Mouse (Mus musculus): ENCODE measurements around the gene A930018P22Rik.
"Not testable (repeated sequence)": the region's sequence is repeated elsewhere in the genome, so short reads cannot be mapped to it uniquely, and the experiment has no call there.

Gene A930018P22Rik

GRCm38 (mm10) chr2:104122505-104123378 is at the start of gene A930018P22Rik:
Gene A930018P22Rik (plus strand): TSS chr2:104122769.
- DNase-seq = peak; percentile 85 to 87

GRCm38 (mm10) chr2:104078285-104078684 is 44.3 kb upstream of the A930018P22Rik start:
- DNase-seq = not testable (repeated sequence)

DNA sequence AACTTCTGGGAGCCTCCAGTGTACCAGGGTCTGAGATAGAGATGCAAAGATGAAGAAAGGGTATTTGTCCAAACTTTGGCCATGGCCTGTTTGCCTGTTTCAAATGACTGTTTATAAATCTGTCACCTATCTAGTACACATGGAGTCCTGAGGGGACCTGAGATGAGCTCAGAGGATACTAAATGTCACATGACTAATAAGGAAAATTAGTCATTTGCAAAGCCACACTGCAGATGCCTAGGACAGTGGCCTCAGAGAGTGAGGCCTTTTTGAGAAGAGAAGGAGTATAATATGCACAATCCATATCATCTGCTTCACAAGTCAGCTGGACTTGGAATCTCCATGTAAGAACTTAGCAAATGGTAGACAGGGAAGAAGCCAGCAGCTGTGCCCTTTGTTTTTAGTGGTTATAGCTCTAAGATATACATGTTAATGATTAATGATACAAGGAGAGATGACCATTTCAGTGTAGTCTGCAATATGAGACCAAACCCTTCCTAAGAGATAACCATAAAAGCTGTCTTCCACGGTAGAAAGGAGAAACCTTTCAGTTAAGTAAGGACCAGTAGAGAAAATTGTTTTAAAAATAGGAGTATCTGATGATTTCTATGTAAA is 41.0 kb upstream of the A930018P22Rik start:
- DNase-seq = not testable (repeated sequence)

DNA sequence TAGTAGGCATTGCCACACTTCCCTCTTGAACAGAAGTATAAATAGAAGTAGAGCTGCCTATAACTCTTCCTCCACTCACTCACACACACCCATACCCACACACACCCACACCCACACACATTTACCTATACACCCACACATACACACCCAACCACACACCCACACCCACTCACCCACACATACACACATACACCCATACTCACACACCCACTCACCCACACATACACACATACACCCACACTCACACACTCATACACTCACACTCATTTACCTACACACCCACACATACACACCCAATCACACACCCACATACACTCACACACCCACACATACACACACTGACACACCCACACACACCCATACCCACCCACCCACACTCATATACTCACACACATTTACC is 40.1 kb upstream of the A930018P22Rik start:
- DNase-seq = no peak

DNA sequence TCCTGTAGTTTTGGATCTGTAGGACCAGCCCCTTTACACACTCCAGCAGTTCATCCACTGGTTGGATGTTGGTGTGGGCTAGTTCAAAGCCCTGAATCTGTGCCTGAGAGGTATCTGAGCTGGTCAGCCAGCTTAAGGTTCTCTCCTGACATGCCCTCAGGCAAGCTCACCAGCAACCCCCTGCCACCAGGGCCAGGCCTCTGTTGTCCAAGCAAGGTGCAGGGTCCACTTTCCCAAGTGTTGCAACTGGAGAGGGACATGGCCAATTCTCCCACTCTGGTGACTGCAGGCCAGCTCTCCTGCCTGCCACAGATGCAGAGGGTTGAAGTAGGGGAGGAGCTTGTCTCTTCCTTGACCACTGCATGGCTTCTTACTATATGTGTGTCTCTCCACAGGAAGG is 38.5 kb upstream of the A930018P22Rik start:
- DNase-seq = not testable (repeated sequence)

DNA sequence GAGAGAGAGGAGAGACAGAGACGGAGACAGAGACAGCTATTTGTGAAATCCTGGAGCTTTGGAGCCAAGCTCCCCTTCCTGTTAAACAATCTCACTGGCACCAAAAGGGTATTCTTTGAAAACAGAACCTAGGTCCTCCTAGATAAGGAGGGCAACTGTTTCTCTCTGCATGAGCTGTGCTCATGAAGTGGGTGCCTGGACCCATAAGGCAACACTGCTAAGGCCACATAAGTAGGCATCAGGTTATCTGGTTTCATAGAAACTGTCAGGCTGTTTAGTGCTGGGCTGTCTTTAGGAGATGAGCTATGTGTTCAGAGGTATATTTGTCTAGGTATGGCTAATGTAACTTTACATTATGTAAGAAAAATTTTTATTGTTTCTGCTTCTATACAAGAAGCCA is 35.0 kb upstream of the A930018P22Rik start:
- not testable (repeated sequence) for DNase-seq

DNA sequence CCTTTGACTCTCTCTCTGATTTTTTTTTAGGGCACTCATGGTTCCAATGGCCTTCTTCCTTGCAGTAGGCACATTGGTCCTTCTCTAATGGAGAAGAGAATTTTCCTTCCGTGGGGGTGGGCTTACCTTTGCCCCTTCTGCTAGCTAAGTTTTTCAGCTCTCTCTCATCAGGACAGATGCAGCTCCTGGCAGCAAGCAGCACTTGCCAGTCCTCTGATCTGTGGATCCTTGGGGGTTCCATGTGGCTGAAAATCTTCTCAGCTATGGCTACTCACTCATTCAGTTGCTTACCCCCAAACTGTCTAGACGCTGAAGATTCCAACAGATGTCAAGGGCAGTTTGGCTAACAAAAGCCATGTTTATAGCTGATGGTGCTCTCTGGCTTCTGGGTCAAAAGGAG is 29.3 kb upstream of the A930018P22Rik start:
- no peak for DNase-seq

DNA sequence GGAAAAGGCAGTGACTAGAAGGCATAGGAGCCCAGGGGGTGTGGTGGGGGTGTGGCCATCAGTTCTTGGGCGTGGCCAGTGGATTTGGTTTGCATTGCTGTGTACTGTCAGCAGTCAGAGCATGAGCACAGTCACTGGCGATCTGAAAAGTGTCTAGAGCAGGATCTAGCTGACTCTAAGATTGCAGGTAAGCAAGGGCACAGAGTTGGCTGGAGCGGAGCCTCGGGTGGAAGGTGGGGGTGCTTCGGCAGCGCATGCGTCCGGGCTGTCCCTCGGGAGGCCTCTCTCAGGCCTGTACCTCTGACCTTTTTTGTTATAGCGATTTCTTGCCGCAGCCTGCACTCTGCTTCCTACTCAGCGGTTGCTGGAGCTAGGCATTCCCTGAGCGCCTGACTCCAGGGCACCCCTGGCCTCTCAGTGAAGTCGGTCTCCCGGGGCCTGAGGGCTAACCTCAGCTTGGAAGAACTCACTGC is 26.8 kb upstream of the A930018P22Rik start, which contains the start of gene Cd59a:
Gene Cd59a, plus strand, starts transcription at position 61 of the 473 bp plus-strand sequence.
- DNase-seq = peak; percentile 62 to 70

- DNase-seq = no peak
Measured at GRCm38 (mm10) chr2:104096256-104096655, 26.3 kb upstream of the A930018P22Rik start.

DNA sequence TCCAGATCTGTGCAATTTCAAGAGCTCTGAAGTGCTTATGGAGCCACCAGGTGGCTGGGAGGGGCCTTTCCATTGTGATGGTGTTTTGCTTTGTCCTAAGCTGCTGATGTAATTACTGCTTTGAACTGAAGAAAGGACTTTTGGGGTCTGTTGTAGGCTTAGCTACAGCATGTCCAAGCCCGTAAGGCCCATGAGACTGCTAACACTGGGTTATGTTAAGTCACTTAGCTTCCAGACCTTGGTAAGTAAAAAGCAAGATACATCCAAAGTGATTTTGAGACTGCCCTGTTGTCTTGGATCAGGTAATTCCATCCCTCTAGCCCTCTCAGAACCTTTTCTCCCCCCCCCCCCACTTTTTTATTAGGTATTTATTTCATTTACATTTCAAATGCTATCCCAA is 25.8 kb upstream of the A930018P22Rik start:
- not testable (repeated sequence) for DNase-seq

DNA sequence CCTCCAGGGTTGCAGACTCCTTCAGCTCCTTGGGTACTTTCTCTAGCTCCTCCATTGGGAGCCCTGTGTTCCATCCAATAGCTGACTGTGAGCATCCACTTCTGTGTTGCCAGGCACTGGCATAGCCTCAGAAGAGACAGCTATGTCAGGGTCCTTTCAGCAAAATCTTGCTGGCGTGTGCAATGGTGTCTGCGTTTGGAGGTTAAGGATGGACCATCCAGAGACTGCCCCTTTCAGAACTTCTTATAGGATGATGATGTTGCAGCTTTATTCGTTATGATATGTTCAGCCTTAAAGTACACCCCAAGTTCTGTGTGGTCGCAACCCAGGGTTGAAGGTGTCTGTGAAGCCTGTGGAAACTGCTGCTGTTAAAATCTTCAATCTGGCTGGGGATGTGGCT is 25.2 kb upstream of the A930018P22Rik start:
- not testable (repeated sequence) for DNase-seq

DNA sequence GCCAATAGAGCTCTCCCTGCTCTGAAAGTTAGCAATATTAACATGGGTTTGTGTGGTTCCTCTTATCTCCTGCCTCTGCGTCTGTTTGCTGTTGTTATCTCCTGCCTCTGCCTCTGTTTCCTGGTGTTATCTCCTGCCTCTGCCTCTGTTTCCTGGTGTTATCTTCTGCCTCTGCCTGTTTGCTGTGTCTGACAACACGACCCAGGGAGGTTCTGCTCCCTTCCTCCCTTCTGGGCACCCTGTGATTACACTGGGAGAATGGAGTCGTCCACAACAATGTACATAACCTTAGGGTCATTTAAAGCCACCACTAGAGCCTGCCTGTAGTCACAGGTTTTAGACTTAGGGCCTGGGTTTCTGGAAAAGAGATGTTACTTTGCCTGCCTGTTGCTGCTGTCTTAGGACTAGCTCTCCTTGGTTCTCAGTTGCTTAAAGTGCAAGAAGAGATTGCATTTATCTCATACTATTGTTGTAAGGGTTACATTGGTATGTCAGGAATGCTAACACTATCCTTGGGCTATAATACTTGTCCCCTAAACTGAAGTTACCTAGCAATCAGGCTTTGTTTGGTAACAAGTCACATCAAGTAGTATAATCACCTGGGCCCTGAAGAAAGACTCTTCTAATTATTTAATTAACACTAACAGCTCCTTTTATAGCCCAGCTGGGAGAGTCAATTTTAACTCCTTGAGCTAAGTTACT is 23.9 kb upstream of the A930018P22Rik start:
- DNase-seq = no peak

- DNase-seq = no peak
Measured at GRCm38 (mm10) chr2:104099231-104099585, 23.4 kb upstream of the A930018P22Rik start.

- no peak for DNase-seq
Measured at GRCm38 (mm10) chr2:104099946-104100345, 22.6 kb upstream of the A930018P22Rik start.

GRCm38 (mm10) chr2:104104800-104105199 is 17.8 kb upstream of the A930018P22Rik start:
- no peak for DNase-seq

GRCm38 (mm10) chr2:104109021-104109420 is 13.5 kb upstream of the A930018P22Rik start:
- DNase-seq = not testable (repeated sequence)

GRCm38 (mm10) chr2:104109528-104109927 is 13.0 kb upstream of the A930018P22Rik start:
- no peak for DNase-seq

DNA sequence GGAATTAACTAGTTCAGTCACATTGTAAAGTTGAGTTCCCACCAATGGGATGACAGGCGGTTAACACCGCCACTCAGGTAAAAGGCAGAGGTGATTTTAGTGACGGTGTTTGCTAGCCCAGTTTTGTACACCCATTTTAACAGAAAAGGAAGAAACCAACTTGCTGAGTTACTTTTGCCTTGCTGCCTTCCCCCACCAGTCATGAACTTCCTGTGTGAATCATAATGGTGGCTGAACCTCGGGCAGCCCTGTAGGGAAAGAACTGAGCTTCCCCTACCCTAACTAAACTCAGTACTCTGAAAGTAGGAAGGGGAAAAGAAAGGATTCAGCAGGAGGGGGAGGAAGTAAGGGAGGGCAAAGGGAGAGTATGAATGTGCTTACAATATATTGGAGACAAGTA is 12.5 kb upstream of the A930018P22Rik start:
- no peak for DNase-seq

- not testable (repeated sequence) for DNase-seq
Measured at GRCm38 (mm10) chr2:104111170-104111797, 11.3 kb upstream of the A930018P22Rik start.

DNA sequence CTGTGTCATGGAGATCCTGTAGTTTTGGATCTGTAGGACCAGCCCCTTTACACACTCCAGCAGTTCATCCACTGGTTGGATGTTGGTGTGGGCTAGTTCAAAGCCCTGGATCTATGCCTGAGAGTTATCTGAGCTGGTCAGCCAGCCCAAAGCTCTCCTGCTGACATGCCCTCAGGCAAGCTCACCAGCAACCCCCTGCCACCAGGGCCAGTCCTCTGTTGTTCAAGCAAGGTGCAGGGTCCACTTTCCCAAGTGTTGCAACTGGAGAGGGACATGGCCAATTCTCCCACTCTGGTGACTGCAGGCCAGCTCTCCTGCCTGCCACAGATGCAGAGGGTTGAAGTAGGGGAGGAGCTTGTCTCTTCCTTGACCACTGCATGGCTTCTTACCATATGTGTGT is 9.0 kb upstream of the A930018P22Rik start:
- DNase-seq = not testable (repeated sequence)

GRCm38 (mm10) chr2:104114898-104115297 is 7.7 kb upstream of the A930018P22Rik start:
- DNase-seq = no peak

GRCm38 (mm10) chr2:104117173-104117572 is 5.4 kb upstream of the A930018P22Rik start:
- DNase-seq = not testable (repeated sequence)

DNA sequence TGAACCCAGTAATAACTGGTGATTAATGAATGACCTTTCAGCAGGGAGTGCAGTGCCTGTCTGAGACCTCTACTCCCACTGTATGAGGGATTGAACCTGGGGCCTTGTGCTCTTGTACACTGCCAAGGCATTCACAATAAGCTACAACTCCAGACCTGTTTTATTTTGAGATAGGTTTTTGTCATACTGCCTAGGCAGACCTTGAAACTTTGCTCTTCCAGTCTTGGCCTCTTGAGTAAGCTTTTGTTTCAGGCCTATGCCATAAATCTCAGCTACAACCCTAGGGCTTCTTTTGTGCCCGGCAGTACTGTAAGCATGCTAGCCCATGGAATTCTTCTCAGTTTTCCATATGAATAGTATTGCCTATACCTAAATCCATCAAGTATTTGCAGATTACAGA is 3.5 kb upstream of the A930018P22Rik start:
- no peak for DNase-seq
